Mouse (Mus musculus) spleen, adult 2 months (tissue): Measurements from ENCODE around the gene Siglecf. TPM values are rescaled to one million over a fixed set of nuclear protein-coding genes. Genes with fewer than 3 reads are reported as not detected.

Source experiments
- DNase-seq, 2 experiments: peaks; one replicate each; pipeline versions ENCODE4 v3.0.0 to v3.0.0-alpha.2; 2012 to 2021; ENCODE audit warnings: low spot score in 2 of 2, low read depth in 1 of 2
- H3K27ac ChIP-seq: fragments of 200-500 bp; 2 replicates; pipeline ENCODE4 v1.5.1; 2012; ENCODE audit warnings: low read length, inconsistent platforms; ENCODE audit not compliant: insufficient read depth
- H3K27me3 ChIP-seq: fragments of 200-500 bp; 2 replicates; pipeline ENCODE4 v1.6.1; 2012; ENCODE audit warnings: mild to moderate bottlenecking, moderate library complexity, low read length, inconsistent platforms; ENCODE audit not compliant: control insufficient read depth, insufficient read depth
- H3K36me3 ChIP-seq: fragments of 200-500 bp; 2 replicates; pipeline ENCODE4 v1.6.1; 2012; ENCODE audit warnings: mild to moderate bottlenecking, low read length, inconsistent platforms; ENCODE audit not compliant: control insufficient read depth, insufficient read depth
- H3K4me1 ChIP-seq: fragments of 200-500 bp; 2 replicates; pipeline ENCODE4 v1.6.1; 2011; ENCODE audit warnings: inconsistent platforms; ENCODE audit not compliant: control insufficient read depth, insufficient read depth, insufficient read length
- H3K4me3 ChIP-seq: fragments of 200-500 bp; 2 replicates; pipeline ENCODE4 v1.5.1; 2011; ENCODE audit warnings: mild to moderate bottlenecking, inconsistent platforms; ENCODE audit not compliant: insufficient read depth, insufficient read length; ENCODE audit errors: extremely low read depth
- CTCF ChIP-seq: fragments of 200-500 bp; IDR thresholded peaks from 2 replicates; pipeline ENCODE4 v1.5.1; 2011; ENCODE audit warnings: mild to moderate bottlenecking, inconsistent platforms; ENCODE audit not compliant: insufficient read depth, insufficient read length, insufficient replicate concordance; ENCODE audit errors: extremely low read depth
- POLR2A ChIP-seq: fragments of 200-500 bp; IDR thresholded peaks from 2 replicates; pipeline ENCODE4 v1.6.1; 2011; ENCODE audit warnings: low read depth, low read length, inconsistent platforms
- WGBS: fragments of 180-500 bp; shearing (Covaris S2); methylation state at CpG from one replicate; pipeline ENCODE4 v1.1.7; 2018; 5-methylcytosine and 5-hydroxymethylcytosine counted together
- polyA plus RNA-seq: library from polyadenylated mRNA; depleted of rRNA; stranded (reverse); fragments of >200 nt; gene quantifications from 2 replicates; pipeline ENCODE4 v1.2.3, GENCODE M21; 2012; rRNA removed

The Siglecf gene
- 0.94 and 0.99 TPM in 2 replicates for polyA plus RNA-seq

- Histone ChIP-seq H3K36me3 (no peaks in the 10 kb centered on the region), H3K27ac (no peak within 1 kb of the TSS), H3K4me1 (peaks cover 3% of the 10 kb centered on the region; the same call in 1 of the 2 replicates), H3K4me3 (no peak within 1 kb of the TSS), H3K27me3 (no peaks in the 10 kb centered on the region)
- TF ChIP-seq POLR2A (no peak), CTCF (no peak)
- no peak for DNase-seq
- WGBS, result 45% methylated on average over 3 of the region's 3 CpGs
These were observed at the start of gene Siglecf for GRCm38 (mm10) chr7:43351154-43351553. Siglecf (plus strand) TSS chr7:43351341.

GRCm38 (mm10) chr7:43305235-43305634 is 45.9 kb upstream of the Siglecf start:
- H3K27ac ChIP-seq, result no peak overlapping the region
- TF ChIP-seq POLR2A (no peak), CTCF (no peak)
- no peak for DNase-seq
- H3K36me3 ChIP-seq, result peaks cover 27% of the 10 kb centered on the region
- no peaks in the 10 kb centered on the region for H3K27me3 ChIP-seq
- 22% methylated on average over 3 of the region's 3 CpGs for WGBS
- no peaks in the 10 kb centered on the region; the same call in 1 of the 2 replicates for H3K4me1 ChIP-seq
- no peak overlapping the region for H3K4me3 ChIP-seq

- H3K27me3 ChIP-seq, result no peaks in the 10 kb centered on the region
- H3K27ac ChIP-seq, result 0 out of 2 replicates have a peak overlapping the region, but pooled peaks have one; percentile 20
- TF ChIP-seq CTCF (no peak), POLR2A (no peak)
- no peak for DNase-seq
- H3K4me3 ChIP-seq, result no peak overlapping the region
- no peaks in the 10 kb centered on the region; the same call in 1 of the 2 replicates for H3K4me1 ChIP-seq
- 43% methylated on average over 2 of the region's 2 CpGs for WGBS
- peaks cover 16% of the 10 kb centered on the region for H3K36me3 ChIP-seq
These were observed 42.1 kb upstream of the Siglecf start for GRCm38 (mm10) chr7:43309069-43309468.

- 65% methylated on average over 6 of the region's 6 CpGs for WGBS
These were observed 39.5 kb upstream of the Siglecf start for GRCm38 (mm10) chr7:43311632-43312031.

GRCm38 (mm10) chr7:43312386-43313012 is 38.6 kb upstream of the Siglecf start:
- Histone ChIP-seq H3K27me3 (no peaks in the 10 kb centered on the region), H3K36me3 (peaks cover 8% of the 10 kb centered on the region), H3K27ac (peak overlapping the region; percentile 82), H3K4me3 (peak overlapping the region; percentile 87), H3K4me1 (no peaks in the 10 kb centered on the region; the same call in 1 of the 2 replicates)
- DNase-seq, result peak; percentile 5 to 41
- TF ChIP-seq POLR2A (no peak), CTCF (no peak)
- WGBS, result 1% methylated on average over 32 of the region's 32 CpGs

More at GRCm38 (mm10) chr7:43311632-43312031, 39.5 kb upstream of the Siglecf start:
- Histone ChIP-seq H3K4me1 (no peaks in the 10 kb centered on the region; the same call in 1 of the 2 replicates), H3K27ac (no peak overlapping the region), H3K4me3 (no peak overlapping the region), H3K27me3 (no peaks in the 10 kb centered on the region), H3K36me3 (peaks cover 8% of the 10 kb centered on the region)
- TF ChIP-seq CTCF (no peak), POLR2A (no peak)
- no peak for DNase-seq

- Histone ChIP-seq H3K4me3 (peak within 1 kb of the TSS; percentile 87), H3K27ac (peak within 1 kb of the TSS; percentile 82), H3K36me3 (peaks cover 6% of the 10 kb centered on the region), H3K4me1 (no peaks in the 10 kb centered on the region; the same call in 1 of the 2 replicates), H3K27me3 (no peaks in the 10 kb centered on the region)
- peak; percentile 82 to 92 for DNase-seq
- TF ChIP-seq POLR2A, result no peak; the same call in none of the 2 replicates
- TF ChIP-seq CTCF, result no peak
- 1% methylated on average over 33 of the region's 33 CpGs for WGBS
These were observed 38.1 kb upstream of the Siglecf start, which contains the start of gene Zfp715 for GRCm38 (mm10) chr7:43313013-43313428. Zfp715 (minus strand) TSS chr7:43313294.
